Comparison of ENCODE assay signal across 8 mouse cellular contexts in the genomic region with DNA sequence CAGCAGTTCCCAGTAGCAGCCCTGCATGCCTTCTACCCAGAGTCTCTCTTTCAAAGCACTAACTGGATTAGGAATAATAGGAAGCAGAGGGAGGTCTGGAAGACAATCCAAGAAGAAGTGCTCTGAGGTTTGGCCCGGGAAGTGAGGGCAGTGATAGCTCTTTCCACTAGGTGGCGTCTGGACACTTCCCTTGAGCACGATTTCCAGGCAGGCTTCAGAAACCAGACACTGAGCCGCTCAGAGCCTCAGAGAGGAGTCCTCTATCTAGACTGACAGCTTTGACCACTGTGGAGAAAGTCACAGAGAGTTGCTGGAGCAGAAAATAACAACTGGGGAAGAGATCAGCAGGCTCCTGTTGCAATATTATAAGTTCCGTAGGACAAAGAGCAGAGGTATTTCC. TPM values are rescaled to one million over a fixed set of nuclear protein-coding genes. Genes with fewer than 3 reads are reported as not detected.
A peak's percentile ranks its signal among the peaks of the same experiment; 100 is the strongest.
DNase-seq lines count a peak whose midpoint lies in the region; ATAC-seq and TF ChIP-seq lines count a peak whose summit lies in the region.

No protein-coding gene starts in this region.

- WGBS in embryonic facial prominence, embryonic 12.5 days: 6% methylated on average over 5 of the region's 5 CpGs
- WGBS in heart, embryonic 13.5 days: 11% methylated on average over 5 of the region's 5 CpGs
- 17% methylated on average over 5 of the region's 5 CpGs for WGBS in liver, postnatal 0 days (ENCODE audit: insufficient replicate concordance)
- WGBS in neural tube, embryonic 15.5 days: 12% methylated on average over 5 of the region's 5 CpGs

- H3K27ac ChIP-seq in embryonic facial prominence, embryonic 12.5 days: no peak overlapping the region
- H3K27ac ChIP-seq in heart, embryonic 13.5 days (replicated peaks): no peak overlapping the region
- no peak overlapping the region for H3K27ac ChIP-seq in liver, postnatal 0 days (ENCODE audit: low read depth)
- no peak overlapping the region for H3K27ac ChIP-seq in neural tube, embryonic 15.5 days (replicated peaks)

- peak; percentile 66 to 75 for DNase-seq in adrenal gland, postnatal 36 days
- peak; percentile 72 for DNase-seq in kidney, postnatal 14 days
- DNase-seq in liver, postnatal 0 days: peak; percentile 61
- peak; percentile 29 for DNase-seq in testis, postnatal 14 days (ENCODE audit: low spot score)

- TF ChIP-seq EP300 in liver, postnatal 0 days (IDR thresholded peaks at IDR 0.05; ENCODE audit: low read depth): no peak

- ATAC-seq in CD4-positive, CD25-positive, alpha-beta regulatory T cell, adult 4 months: peak; percentile 90
- ATAC-seq in embryonic facial prominence, embryonic 12.5 days (ENCODE audit: insufficient number of reproducible peaks, insufficient read depth, low FRiP score, low TSS enrichment): peak; percentile 64; the same call in 1 of the 2 replicates
- peak; percentile 31; the same call in 1 of the 2 replicates for ATAC-seq in heart, embryonic 13.5 days (ENCODE audit: extremely low read depth, insufficient number of reproducible peaks, low FRiP score, low TSS enrichment)
- ATAC-seq in liver, postnatal 0 days: peak; percentile 59
- peak; percentile 53; the same call in 1 of the 2 replicates for ATAC-seq in neural tube, embryonic 15.5 days (ENCODE audit: low FRiP score)

- H3K4me3 ChIP-seq in embryonic facial prominence, embryonic 12.5 days: no peak overlapping the region
- no peak overlapping the region for H3K4me3 ChIP-seq in heart, embryonic 13.5 days
- H3K4me3 ChIP-seq in liver, postnatal 0 days (ENCODE audit: low read depth, low read length): no peak overlapping the region
- H3K4me3 ChIP-seq in neural tube, embryonic 15.5 days (replicated peaks): no peak overlapping the region

- peak; percentile 92 for TF ChIP-seq CTCF in liver, postnatal 0 days (IDR thresholded peaks at IDR 0.05; ENCODE audit: low read depth)

- H3K9ac ChIP-seq in embryonic facial prominence, embryonic 12.5 days: no peak overlapping the region
- H3K9ac ChIP-seq in heart, embryonic 13.5 days: no peak overlapping the region
- no peak overlapping the region for H3K9ac ChIP-seq in liver, postnatal 0 days (replicated peaks)
- H3K9ac ChIP-seq in neural tube, embryonic 15.5 days (replicated peaks): no peak overlapping the region

- H3K9me3 ChIP-seq in embryonic facial prominence, embryonic 12.5 days: no peaks in the 10 kb centered on the region
- H3K9me3 ChIP-seq in heart, embryonic 13.5 days: no peaks in the 10 kb centered on the region
- H3K9me3 ChIP-seq in liver, postnatal 0 days (ENCODE audit: low read length): no peaks in the 10 kb centered on the region
- H3K9me3 ChIP-seq in neural tube, embryonic 15.5 days (replicated peaks): no peaks in the 10 kb centered on the region

- no peaks in the 10 kb centered on the region for H3K36me3 ChIP-seq in embryonic facial prominence, embryonic 12.5 days
- no peaks in the 10 kb centered on the region for H3K36me3 ChIP-seq in heart, embryonic 13.5 days
- H3K36me3 ChIP-seq in liver, postnatal 0 days (replicated peaks; ENCODE audit: insufficient read depth, low read length): no peaks in the 10 kb centered on the region
- no peaks in the 10 kb centered on the region for H3K36me3 ChIP-seq in neural tube, embryonic 15.5 days

- H3K4me1 ChIP-seq in embryonic facial prominence, embryonic 12.5 days: no peaks in the 10 kb centered on the region
- no peaks in the 10 kb centered on the region for H3K4me1 ChIP-seq in heart, embryonic 13.5 days
- no peaks in the 10 kb centered on the region for H3K4me1 ChIP-seq in liver, postnatal 0 days (ENCODE audit: insufficient read depth)
- no peaks in the 10 kb centered on the region for H3K4me1 ChIP-seq in neural tube, embryonic 15.5 days

- no peak overlapping the region for H3K4me2 ChIP-seq in embryonic facial prominence, embryonic 12.5 days (replicated peaks)
- H3K4me2 ChIP-seq in heart, embryonic 13.5 days: no peak overlapping the region
- H3K4me2 ChIP-seq in liver, postnatal 0 days (ENCODE audit: low read depth, low read length): no peak overlapping the region
- no peak overlapping the region for H3K4me2 ChIP-seq in neural tube, embryonic 15.5 days

- H3K27me3 ChIP-seq in embryonic facial prominence, embryonic 12.5 days: no peaks in the 10 kb centered on the region; the same call in 1 of the 2 replicates
- H3K27me3 ChIP-seq in heart, embryonic 13.5 days (replicated peaks): peaks cover 30% of the 10 kb centered on the region
- H3K27me3 ChIP-seq in liver, postnatal 0 days (ENCODE audit: insufficient read depth, low read length): no peaks in the 10 kb centered on the region
- H3K27me3 ChIP-seq in neural tube, embryonic 15.5 days (replicated peaks): 0 out of 2 replicates have a peak, but pooled peaks cover 9% of the 10 kb centered on the region

RNA-seq across cellular contexts. Expression of gene Efcab10, which starts 5.8 kb away (rescaled TPM):
- polyA plus RNA-seq in CD4-positive, CD25-positive, alpha-beta regulatory T cell, adult 4 months (2017; shearing (Covaris generic)): not detected
- under 1 TPM in 1 of 2 experiments, not detected in 1; 0.59 TPM for total RNA-seq in adrenal gland, postnatal 36 days (2021)
- 0.42 TPM in 1 of 2 replicates, not detected in the other for polyA plus RNA-seq in embryonic facial prominence, embryonic 12.5 days (2016; fragmentation: Nextera tagmentation; extraction: Ambion mirVana)
- not detected in 2 replicates for polyA plus RNA-seq in heart, embryonic 13.5 days (2015; fragmentation: Nextera tagmentation; extraction: Ambion mirVana)
- not detected in 2 replicates for polyA plus RNA-seq in liver, postnatal 0 days (2015; fragmentation: Nextera tagmentation; extraction: Ambion mirVana)
- 2.5 and 3.1 TPM in 2 replicates for polyA plus RNA-seq in neural tube, embryonic 15.5 days (2015; fragmentation: Nextera tagmentation; extraction: Ambion mirVana)

RNA-seq across cellular contexts. Expression of gene Twistnb, which starts 40.6 kb away (rescaled TPM):
- polyA plus RNA-seq in CD4-positive, CD25-positive, alpha-beta regulatory T cell, adult 4 months (2017; shearing (Covaris generic)): 10 to 100 TPM; 20.9 to 40.3 TPM
- 10 to 100 TPM; 14.1 to 16.1 TPM for total RNA-seq in adrenal gland, postnatal 36 days (2021)
- 60.8 and 67.1 TPM in 2 replicates for polyA plus RNA-seq in embryonic facial prominence, embryonic 12.5 days (2016; fragmentation: Nextera tagmentation; extraction: Ambion mirVana)
- 29.4 and 35.5 TPM in 2 replicates for polyA plus RNA-seq in heart, embryonic 13.5 days (2015; fragmentation: Nextera tagmentation; extraction: Ambion mirVana)
- polyA plus RNA-seq in liver, postnatal 0 days (2015; fragmentation: Nextera tagmentation; extraction: Ambion mirVana): 48.2 and 51.8 TPM in 2 replicates
- polyA plus RNA-seq in neural tube, embryonic 15.5 days (2015; fragmentation: Nextera tagmentation; extraction: Ambion mirVana): 45.7 and 51.3 TPM in 2 replicates

Comparison
In these comparisons a context has a peak if more than half of its experiments do, and no peak if none do; other contexts are left out.
1. ATAC-seq: peak in every context shown above with its lines; median percentile 90 in CD4-positive, CD25-positive, alpha-beta regulatory T cell, adult 4 months; 64 in embryonic facial prominence, embryonic 12.5 days; 59 in liver, postnatal 0 days; 53 in neural tube, embryonic 15.5 days; 31 in heart, embryonic 13.5 days.